12 mouse cellular contexts compared by ENCODE assay signal in the genomic region with DNA sequence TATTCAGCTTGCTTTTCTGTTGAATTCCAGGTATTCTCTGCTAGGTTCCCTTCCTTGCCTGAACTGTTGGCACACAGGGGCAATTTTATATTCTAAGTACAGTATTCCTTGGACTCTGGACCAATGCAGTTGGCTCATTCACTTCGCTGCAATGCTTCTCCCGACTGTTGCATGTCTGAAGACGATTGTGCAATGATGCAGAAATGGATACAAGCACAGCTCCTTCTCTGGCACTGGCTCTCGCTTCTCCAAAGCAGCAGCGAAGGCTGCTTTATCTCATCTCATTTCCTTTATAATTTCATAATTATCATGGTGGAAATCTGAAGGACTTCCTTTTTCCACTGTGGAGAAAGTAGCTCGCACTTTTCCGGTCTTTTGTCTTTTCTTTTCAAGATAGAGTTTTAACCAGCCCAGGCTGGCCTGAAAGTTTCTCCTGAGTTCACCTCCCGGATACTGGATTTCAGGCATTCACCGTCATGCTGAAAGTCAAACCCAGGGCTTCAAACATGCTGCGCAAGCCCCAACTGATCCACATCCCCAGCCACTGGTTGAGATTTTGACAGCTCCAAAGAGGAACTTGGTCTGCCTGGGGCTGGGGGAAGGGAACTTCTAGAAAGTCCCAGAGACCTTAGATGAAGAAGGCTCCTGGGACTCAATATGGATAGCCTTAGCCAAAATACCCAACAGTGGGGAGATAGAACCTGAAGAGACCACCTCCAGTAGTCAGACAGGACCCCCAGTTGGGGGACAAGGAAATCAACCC. TPM values are rescaled to one million over a fixed set of nuclear protein-coding genes. Genes with fewer than 3 reads are reported as not detected.
DNase-seq lines count a peak whose midpoint lies in the region; ATAC-seq lines count a peak whose summit lies in the region.
"Had no signal": no experiment of that assay in that cellular context is flagged by ENCODE, and none has a peak within 500 bp of the region (broad histone marks: within the 10 kb centered on the region; RNA-seq: fewer than 3 reads in every experiment).

No protein-coding gene starts in this region.

- H3K4me1 ChIP-seq in intestine, embryonic 16.5 days (ENCODE audit: control insufficient read depth, insufficient read depth, low read length), result no peaks in the 10 kb centered on the region
- H3K4me1 ChIP-seq: midbrain, embryonic 13.5 days; stomach, embryonic 15.5 days had no signal

- H3K9ac ChIP-seq in intestine, embryonic 16.5 days (ENCODE audit: low read depth, low read length), result no peak overlapping the region
- H3K9ac ChIP-seq: midbrain, embryonic 13.5 days; stomach, embryonic 15.5 days had no signal

- H3K9me3 ChIP-seq in intestine, embryonic 16.5 days (ENCODE audit: control insufficient read depth, low read length), result no peaks in the 10 kb centered on the region
- H3K9me3 ChIP-seq: midbrain, embryonic 13.5 days; stomach, embryonic 15.5 days had no signal

- no peak overlapping the region for H3K27ac ChIP-seq in intestine, embryonic 16.5 days (ENCODE audit: low read length)
- H3K27ac ChIP-seq: midbrain, embryonic 13.5 days; stomach, embryonic 15.5 days had no signal

- H3K4me2 ChIP-seq in intestine, embryonic 16.5 days (ENCODE audit: low read depth, low read length), result no peak overlapping the region
- H3K4me2 ChIP-seq: midbrain, embryonic 13.5 days; stomach, embryonic 15.5 days had no signal

- peak; percentile 71 for ATAC-seq in intestine, embryonic 16.5 days
- peak; percentile 58; the same call in 1 of the 2 replicates for ATAC-seq in monocyte, adult 5-6 weeks (replicated peaks; ENCODE audit: insufficient number of reproducible peaks, low FRiP score, low TSS enrichment, poor library complexity, severe bottlenecking)
- ATAC-seq: midbrain, embryonic 13.5 days; Patski had no signal

- H3K36me3 ChIP-seq in intestine, embryonic 16.5 days (ENCODE audit: control insufficient read depth, insufficient read depth, low read length), result no peaks in the 10 kb centered on the region
- H3K36me3 ChIP-seq: midbrain, embryonic 13.5 days; stomach, embryonic 15.5 days had no signal

- H3K27me3 ChIP-seq in intestine, embryonic 16.5 days (replicated peaks; ENCODE audit: control insufficient read depth, insufficient read depth, low read length), result no peaks in the 10 kb centered on the region
- H3K27me3 ChIP-seq: midbrain, embryonic 13.5 days; Patski; stomach, embryonic 15.5 days had no signal

- no peak overlapping the region for H3K4me3 ChIP-seq in intestine, embryonic 16.5 days (ENCODE audit: low read length)
- H3K4me3 ChIP-seq: midbrain, embryonic 13.5 days; stomach, embryonic 15.5 days had no signal

- 82% methylated on average over 10 of the region's 10 CpGs for WGBS in intestine, embryonic 16.5 days

- DNase-seq in adrenal gland, postnatal 14 days, result peak; percentile 17
- DNase-seq in adrenal gland, adult 18-20 months (ENCODE audit: low spot score in 2 of 2), result no peak
- peak; percentile 11 for DNase-seq in layer of hippocampus, adult 11-12 months (ENCODE audit: low spot score)
- DNase-seq in layer of hippocampus, postnatal 14 days (ENCODE audit: low spot score in 2 of 2), result no peak
- no peak for DNase-seq in spleen, postnatal 14 days (ENCODE audit: low spot score in 2 of 2)
- DNase-seq in cerebellum, adult 8-10 months, result no peak
- DNase-seq: cerebellum, adult 11 months had no signal

RNA-seq across cellular contexts. Expression of a gene that starts 55.6 kb away (rescaled TPM):
- total RNA-seq in adrenal gland, postnatal 14 days (2021), result 65.6 and 67.0 TPM in 2 replicates
- 10 to 100 TPM; 67.5 to 76.6 TPM for total RNA-seq in adrenal gland, adult 18-20 months (2021)
- 100 to 1,000 TPM in 1 of 2 experiments, 10 to 100 TPM in 1; 97.6 to 103 TPM for total RNA-seq in layer of hippocampus, postnatal 14 days (2021)
- polyA plus RNA-seq in intestine, embryonic 16.5 days (2015; fragmentation: Nextera tagmentation; extraction: Ambion mirVana), result 9.2 and 14.0 TPM in 2 replicates
- total RNA-seq in monocyte, adult 5-6 weeks (2017), result 51.4 to 79.7 TPM (median 64.7 TPM) in 3 replicates

Comparison
In these comparisons a context has a peak if more than half of its experiments do, and no peak if none do; other contexts are left out.
1. DNase-seq: peak in adrenal gland, postnatal 14 days (single experiment) and layer of hippocampus, adult 11-12 months (single experiment); none in adrenal gland, adult 18-20 months (0 of 2), layer of hippocampus, postnatal 14 days (0 of 2), spleen, postnatal 14 days (0 of 2) and cerebellum, adult 8-10 months (single experiment).